ENCODE assay signal across 14 mouse cellular contexts in genomic region chr11:50272819-50273218, GRCm38 (mm10). TPM values are rescaled to one million over a fixed set of nuclear protein-coding genes. Genes with fewer than 3 reads are reported as not detected.
A peak's percentile ranks its signal among the peaks of the same experiment; 100 is the strongest.
DNase-seq lines count a peak whose midpoint lies in the region.
"Had no signal": no experiment of that assay in that cellular context is flagged by ENCODE, and none has a peak within 500 bp of the region (broad histone marks: within the 10 kb centered on the region; RNA-seq: fewer than 3 reads in every experiment).

No protein-coding gene starts in this region.

- intact Hi-C loops in heart, postnatal 14 days (cut with DNase I) = no loop called here

- DNase-seq in adrenal gland, postnatal 14 days = peak; percentile 4
- DNase-seq in adrenal gland, postnatal 4 days (ENCODE audit: low spot score in 2 of 2) = no peak
- DNase-seq in heart, adult 11 months = peak; percentile 24
- no peak for DNase-seq in heart, postnatal 14 days
- DNase-seq in gastrocnemius, adult 8-10 months (ENCODE audit: low spot score in 2 of 2) = no peak
- DNase-seq: adrenal gland, adult 2 months; adrenal gland, postnatal 25 days; cerebellum, adult 11 months; cerebellum, adult 18-20 months; cerebellum, adult 8-10 months; cerebellum, adult 9-11 months; cerebellum, postnatal 14 days; cerebellum, postnatal 36 days; embryo, embryonic 11 days had no signal

RNA-seq across cellular contexts. Expression of gene Maml1, which starts 19.3 kb away (rescaled TPM):
- total RNA-seq in adrenal gland, postnatal 14 days (2021) = 24.0 and 25.1 TPM in 2 replicates
- total RNA-seq in adrenal gland, postnatal 4 days (2021) = 10 to 100 TPM; 34.4 to 36.7 TPM
- 10 to 100 TPM; 14.7 to 17.8 TPM for total RNA-seq in heart, postnatal 14 days (2021)
- 1 to 10 TPM; 4.7 to 5.9 (median 5.4) TPM for total RNA-seq in gastrocnemius, adult 8-10 months (2022)

RNA-seq across cellular contexts. Expression of gene Ltc4s, which starts 34.4 kb away (rescaled TPM):
- total RNA-seq in adrenal gland, postnatal 14 days (2021) = 10.4 and 11.3 TPM in 2 replicates
- 1 to 10 TPM; 4.4 to 6.0 TPM for total RNA-seq in adrenal gland, postnatal 4 days (2021)
- total RNA-seq in heart, postnatal 14 days (2021) = 1 to 10 TPM; 7.4 to 8.7 TPM
- 1 to 10 TPM; 1.2 to 3.1 (median 2.4) TPM for total RNA-seq in gastrocnemius, adult 8-10 months (2022)

RNA-seq across cellular contexts. Expression of gene Canx, which starts 52.7 kb away (rescaled TPM):
- total RNA-seq in adrenal gland, postnatal 14 days (2021) = 347 and 361 TPM in 2 replicates
- 100 to 1,000 TPM; 444 to 454 TPM for total RNA-seq in adrenal gland, postnatal 4 days (2021)
- total RNA-seq in heart, postnatal 14 days (2021) = 100 to 1,000 TPM; 212 to 246 TPM
- 100 to 1,000 TPM; 104 to 122 (median 111) TPM for total RNA-seq in gastrocnemius, adult 8-10 months (2022)

Comparison
In these comparisons a context has a peak if more than half of its experiments do, and no peak if none do; other contexts are left out.
1. DNase-seq: peak in adrenal gland, postnatal 14 days (single experiment) and heart, adult 11 months (single experiment); none in adrenal gland, postnatal 4 days (0 of 2), heart, postnatal 14 days (0 of 2) and gastrocnemius, adult 8-10 months (0 of 2).